Mouse (Mus musculus) heart, adult 2 months (tissue): Measurements from ENCODE around the gene Dexi.

Source experiments
- CTCF ChIP-seq: fragments of 200-600 bp; IDR thresholded peaks from 2 replicates; pipeline ENCODE4 v1.8.1; 2022; ENCODE audit warnings: antibody characterized with exemption, mild to moderate bottlenecking, moderate library complexity
- EP300 ChIP-seq: fragments of 200-500 bp; IDR thresholded peaks from 2 replicates; pipeline ENCODE4 v1.6.1; 2011; ENCODE audit warnings: low read depth, low read length, control low read depth; ENCODE audit not compliant: insufficient read depth
- POLR2A ChIP-seq: fragments of 200-500 bp; IDR thresholded peaks from 2 replicates; pipeline ENCODE4 v1.6.1; 2011; ENCODE audit warnings: mild to moderate bottlenecking, low read depth, low read length, control low read depth; ENCODE audit not compliant: insufficient read depth

DNA sequence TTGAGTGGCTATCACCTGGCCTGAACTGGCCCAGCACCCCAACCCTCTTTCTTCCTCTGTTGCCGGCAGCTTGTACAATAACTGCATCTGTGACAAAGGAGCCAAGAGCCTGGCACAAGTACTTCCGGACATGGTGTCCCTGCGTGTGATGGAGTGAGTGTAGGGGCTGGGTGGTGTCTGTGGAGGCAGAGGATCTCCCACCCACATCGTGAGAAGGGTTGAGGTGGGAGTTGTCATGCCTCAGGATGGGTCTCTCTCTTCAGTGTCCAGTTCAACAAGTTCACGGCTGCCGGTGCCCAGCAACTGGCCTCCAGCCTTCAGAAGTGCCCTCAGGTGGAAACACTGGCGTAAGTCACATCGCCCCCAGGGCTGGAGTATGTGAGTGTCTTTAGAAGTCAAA is 19.2 kb downstream of the Dexi start:
- TF ChIP-seq CTCF (no peak), POLR2A (no peak), EP300 (no peak)
